Mouse (Mus musculus) heart, embryonic 11.5 days (tissue): ENCODE results near the gene Olfr734. TPM values are rescaled to one million over a fixed set of nuclear protein-coding genes. Genes with fewer than 3 reads are reported as not detected.

Source experiments
- polyA plus RNA-seq: library from polyadenylated mRNA; unstranded; fragments of >200 nt; fragmentation: Nextera tagmentation; extraction: Ambion mirVana; gene quantifications from 2 replicates; pipeline ENCODE4 v1.2.1, GENCODE M21; 2014

Gene Olfr734
- polyA plus RNA-seq, 1 experiment from 2014 or later = not detected

Other genes with a start within 250 kb of the Olfr734 start
- not detected in 2 replicates for gene Olfr726, start 235.8 kb downstream of the Olfr734 start, polyA plus RNA-seq
- gene Olfr727, start 203.6 kb downstream of the Olfr734 start, polyA plus RNA-seq = not detected in 2 replicates
- gene Olfr728, start 184.1 kb downstream of the Olfr734 start, polyA plus RNA-seq = not detected in 2 replicates
- gene Olfr729, start 173.9 kb downstream of the Olfr734 start, polyA plus RNA-seq = not detected in 2 replicates
- not detected in 2 replicates for gene Olfr730, start 138.6 kb downstream of the Olfr734 start, polyA plus RNA-seq
- gene Olfr731, start 84.9 kb downstream of the Olfr734 start, polyA plus RNA-seq = not detected in 2 replicates
- gene Olfr732, start 42.6 kb downstream of the Olfr734 start, polyA plus RNA-seq = not detected in 2 replicates
- gene Olfr733, start 25.2 kb downstream of the Olfr734 start, polyA plus RNA-seq = not detected in 2 replicates
- not detected in 2 replicates for gene Olfr735, start 22.1 kb upstream of the Olfr734 start, polyA plus RNA-seq
- gene Tlr11, start 31.2 kb upstream of the Olfr734 start, polyA plus RNA-seq = not detected in 2 replicates
- not detected in 2 replicates for gene Olfr736, start 54.4 kb upstream of the Olfr734 start, polyA plus RNA-seq
- gene Olfr738, start 80.8 kb upstream of the Olfr734 start, polyA plus RNA-seq = not detected in 2 replicates
- gene Olfr739, start 91.9 kb upstream of the Olfr734 start, polyA plus RNA-seq = not detected in 2 replicates
- gene Olfr740, start 118.8 kb upstream of the Olfr734 start, polyA plus RNA-seq = not detected in 2 replicates
- not detected in 2 replicates for gene Olfr741, start 146.0 kb upstream of the Olfr734 start, polyA plus RNA-seq
- not detected in 2 replicates for gene Olfr742, start 176.8 kb upstream of the Olfr734 start, polyA plus RNA-seq
- gene Olfr743, start 195.1 kb upstream of the Olfr734 start, polyA plus RNA-seq = not detected in 2 replicates